Mouse (Mus musculus): Measurements from ENCODE around the gene Btbd2. TPM values are rescaled to one million over a fixed set of nuclear protein-coding genes. Genes with fewer than 3 reads are reported as not detected.
"Not testable (repeated sequence)": the region's sequence is repeated elsewhere in the genome, so short reads cannot be mapped to it uniquely, and the experiment has no call there.

The Btbd2 gene
- polyA plus RNA-seq, 1 experiment from 2014 or later, result 83.7 TPM

DNA sequence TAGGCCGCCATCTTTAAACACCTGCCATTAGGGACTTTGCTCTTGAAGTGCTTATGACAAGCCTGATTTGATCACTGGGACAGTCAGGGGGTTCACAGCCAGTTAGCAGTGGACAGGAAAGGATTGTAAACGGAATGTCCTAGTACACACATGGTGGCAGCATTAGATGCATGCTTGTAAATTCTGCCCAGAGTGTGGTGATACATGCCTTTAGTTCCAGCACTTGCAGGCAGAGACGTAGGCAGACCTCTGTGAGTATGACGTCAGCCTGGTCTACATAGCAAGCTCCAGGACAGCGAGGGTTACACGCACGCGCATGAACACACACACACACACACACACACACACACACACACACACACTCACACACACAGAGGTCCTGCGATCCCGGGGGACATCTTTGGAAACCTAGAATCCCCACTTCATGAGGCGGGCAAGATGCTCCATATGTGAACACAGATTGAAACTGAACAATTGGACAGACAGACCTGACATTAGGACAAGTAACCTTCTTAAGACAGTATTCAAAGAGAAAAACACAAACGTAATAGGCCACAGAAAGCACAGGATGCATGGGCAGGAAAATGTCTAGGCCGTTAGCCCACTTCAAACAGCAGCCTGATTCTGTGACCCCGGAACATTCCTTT is 1.4 kb upstream of the Btbd2 start:
- H3K27me3 ChIP-seq (ENCODE audit: control insufficient read depth, insufficient read depth, low read length), result no peaks in the 10 kb centered on the region
- 88% methylated on average over 14 of the region's 14 CpGs for WGBS
- H3K9ac ChIP-seq, result no peak overlapping the region
- no peaks in the 10 kb centered on the region for H3K9me3 ChIP-seq (ENCODE audit: control insufficient read depth, low read length)
- no peak for ATAC-seq (ENCODE audit: low FRiP score)
- no peak overlapping the region for H3K4me2 ChIP-seq (replicated peaks)
- H3K36me3 ChIP-seq (replicated peaks; ENCODE audit: control insufficient read depth, insufficient read depth), result no peaks in the 10 kb centered on the region
- no peak overlapping the region for H3K4me3 ChIP-seq (replicated peaks; ENCODE audit: low read length)
- DNase-seq (ENCODE audit: low spot score), result no peak
- peaks cover 25% of the 10 kb centered on the region for H3K4me1 ChIP-seq (replicated peaks; ENCODE audit: control insufficient read depth, insufficient read depth, low read length)
- no peak overlapping the region for H3K27ac ChIP-seq

DNA sequence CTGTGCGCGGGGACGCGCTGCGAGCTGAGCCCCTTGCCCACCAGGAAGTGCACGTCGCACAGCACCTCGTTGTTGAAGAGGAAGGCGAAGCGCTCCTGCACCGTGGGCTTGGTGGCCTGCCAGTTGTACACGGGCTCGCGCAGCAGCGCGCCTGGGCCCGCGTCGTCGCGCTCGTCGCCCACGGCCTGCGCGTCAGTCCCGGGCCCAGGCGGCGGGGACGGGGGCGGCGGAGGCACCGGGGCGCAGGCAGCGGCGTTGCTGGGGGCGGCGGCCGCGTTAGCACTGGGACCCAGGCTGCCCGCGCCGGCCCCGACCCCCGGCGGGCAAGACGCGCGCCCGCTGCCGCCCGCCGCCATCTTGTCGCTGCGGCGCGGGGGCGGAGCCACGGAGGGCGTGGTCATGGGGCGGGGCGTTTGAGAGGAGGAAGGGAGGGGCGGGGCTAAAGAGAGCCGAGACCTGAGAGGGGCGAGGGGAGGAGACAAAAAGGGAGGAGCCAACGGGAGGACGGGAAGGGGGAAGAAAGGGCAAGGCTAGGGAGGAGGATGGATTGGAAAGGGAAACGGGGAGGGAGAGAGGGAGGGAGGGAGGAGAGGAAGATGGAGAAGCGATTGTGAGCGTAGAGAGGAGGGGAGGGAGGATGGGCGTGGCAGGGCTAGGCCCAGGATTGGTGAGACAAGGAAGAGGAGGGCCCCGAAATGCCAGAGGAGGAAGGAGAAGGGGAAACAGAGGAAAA is 575 bp downstream of the Btbd2 start:
- Histone ChIP-seq H3K9me3 (ENCODE audit: control insufficient read depth, low read length) (no peaks in the 10 kb centered on the region), H3K9ac (peak overlapping the region; percentile 94), H3K27ac (peak overlapping the region; percentile 94), H3K4me2 (replicated peaks) (peak overlapping the region; percentile 72), H3K4me1 (replicated peaks; ENCODE audit: control insufficient read depth, insufficient read depth, low read length) (peaks cover 25% of the 10 kb centered on the region), H3K27me3 (ENCODE audit: control insufficient read depth, insufficient read depth, low read length) (no peaks in the 10 kb centered on the region), H3K36me3 (replicated peaks; ENCODE audit: control insufficient read depth, insufficient read depth) (no peaks in the 10 kb centered on the region; the same call in 1 of the 2 replicates), H3K4me3 (replicated peaks; ENCODE audit: low read length) (peak overlapping the region; percentile 83)
- DNase-seq (ENCODE audit: low spot score) (peak; percentile 98), ATAC-seq (ENCODE audit: low FRiP score) (peak; percentile 90)
- WGBS, result 1% methylated on average over 67 of the region's 72 CpGs

DNA sequence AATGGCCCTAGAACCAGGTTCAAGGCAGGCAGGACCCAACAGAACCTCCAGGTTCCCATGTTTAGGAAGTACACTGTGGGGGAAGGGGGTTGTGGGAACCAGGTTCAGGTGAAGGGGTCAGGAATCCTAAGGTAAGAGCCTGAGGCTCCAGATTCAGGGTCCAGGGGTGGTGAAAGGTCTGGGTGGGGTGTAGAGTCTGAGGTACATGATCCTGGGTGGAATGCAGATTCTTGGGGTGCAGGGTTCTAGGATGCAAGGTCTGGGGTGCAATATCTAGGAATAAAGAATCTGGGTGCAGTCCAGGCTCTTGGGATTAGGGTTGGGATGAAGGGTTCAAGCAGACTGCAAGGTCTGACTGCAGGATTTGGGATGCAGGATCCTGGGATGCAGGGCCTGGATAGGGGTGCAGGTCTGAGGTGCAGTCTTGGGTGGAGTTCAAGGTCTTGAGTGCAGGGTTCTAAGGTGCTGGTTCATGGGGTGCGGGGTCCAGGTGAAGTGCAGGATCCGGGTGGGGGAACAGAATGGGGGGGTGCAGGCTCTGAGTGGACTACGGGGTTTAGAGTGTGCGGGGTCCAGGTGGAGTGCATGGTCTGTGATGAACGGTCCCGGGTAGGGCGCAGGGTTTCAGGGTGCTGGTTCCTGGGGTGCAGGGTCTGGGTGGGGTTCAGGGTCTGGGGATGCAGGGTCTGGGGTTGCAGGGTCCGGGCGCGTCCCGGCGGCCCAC is 1.3 kb downstream of the Btbd2 start:
- DNase-seq (ENCODE audit: low spot score) (no peak), ATAC-seq (ENCODE audit: low FRiP score) (peak; percentile 49; the same call in 1 of the 2 replicates)
- H3K9me3 ChIP-seq (ENCODE audit: control insufficient read depth, low read length), result no peaks in the 10 kb centered on the region
- no peaks in the 10 kb centered on the region for H3K27me3 ChIP-seq (ENCODE audit: control insufficient read depth, insufficient read depth, low read length)
- no peaks in the 10 kb centered on the region; the same call in 1 of the 2 replicates for H3K36me3 ChIP-seq (replicated peaks; ENCODE audit: control insufficient read depth, insufficient read depth)
- H3K4me2 ChIP-seq (replicated peaks), result peak overlapping the region; percentile 72
- peak overlapping the region; percentile 94 for H3K9ac ChIP-seq
- peak overlapping the region; percentile 88 for H3K27ac ChIP-seq
- H3K4me3 ChIP-seq (replicated peaks; ENCODE audit: low read length), result peak overlapping the region; percentile 83
- H3K4me1 ChIP-seq (replicated peaks; ENCODE audit: control insufficient read depth, insufficient read depth, low read length), result peaks cover 25% of the 10 kb centered on the region
- 4% methylated on average over 12 of the region's 12 CpGs for WGBS

DNA sequence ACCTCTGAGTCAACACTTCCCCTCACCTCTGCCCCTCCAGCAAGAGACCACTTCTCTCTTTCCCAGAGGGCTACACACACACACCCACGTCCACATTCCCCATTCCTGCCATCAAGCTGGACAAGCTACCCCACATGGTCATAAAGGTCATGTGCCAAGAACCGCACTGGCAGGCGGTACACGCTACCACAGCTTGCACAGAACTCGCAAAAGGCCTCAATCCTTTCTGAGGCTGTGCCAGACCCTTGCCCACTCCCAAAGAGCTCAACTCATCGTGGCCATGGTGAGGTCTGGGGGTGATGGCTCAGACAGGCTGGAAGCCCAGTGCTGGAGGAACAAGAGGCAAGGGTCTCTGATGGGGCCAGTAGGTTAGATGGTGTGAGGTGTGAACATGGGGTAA is 2.0 kb downstream of the Btbd2 start:
- DNase-seq (ENCODE audit: low spot score) (no peak), ATAC-seq (ENCODE audit: low FRiP score) (no peak)
- Histone ChIP-seq H3K27ac (no peak overlapping the region), H3K4me3 (replicated peaks; ENCODE audit: low read length) (peak overlapping the region; percentile 83), H3K4me2 (replicated peaks) (peak overlapping the region; percentile 72), H3K9ac (peak overlapping the region; percentile 94; the same call in 1 of the 2 replicates), H3K36me3 (replicated peaks; ENCODE audit: control insufficient read depth, insufficient read depth) (no peaks in the 10 kb centered on the region; the same call in 1 of the 2 replicates), H3K27me3 (ENCODE audit: control insufficient read depth, insufficient read depth, low read length) (no peaks in the 10 kb centered on the region), H3K9me3 (ENCODE audit: control insufficient read depth, low read length) (no peaks in the 10 kb centered on the region), H3K4me1 (replicated peaks; ENCODE audit: control insufficient read depth, insufficient read depth, low read length) (peaks cover 25% of the 10 kb centered on the region)
- WGBS, result 82% methylated on average over 6 of the region's 6 CpGs

DNA sequence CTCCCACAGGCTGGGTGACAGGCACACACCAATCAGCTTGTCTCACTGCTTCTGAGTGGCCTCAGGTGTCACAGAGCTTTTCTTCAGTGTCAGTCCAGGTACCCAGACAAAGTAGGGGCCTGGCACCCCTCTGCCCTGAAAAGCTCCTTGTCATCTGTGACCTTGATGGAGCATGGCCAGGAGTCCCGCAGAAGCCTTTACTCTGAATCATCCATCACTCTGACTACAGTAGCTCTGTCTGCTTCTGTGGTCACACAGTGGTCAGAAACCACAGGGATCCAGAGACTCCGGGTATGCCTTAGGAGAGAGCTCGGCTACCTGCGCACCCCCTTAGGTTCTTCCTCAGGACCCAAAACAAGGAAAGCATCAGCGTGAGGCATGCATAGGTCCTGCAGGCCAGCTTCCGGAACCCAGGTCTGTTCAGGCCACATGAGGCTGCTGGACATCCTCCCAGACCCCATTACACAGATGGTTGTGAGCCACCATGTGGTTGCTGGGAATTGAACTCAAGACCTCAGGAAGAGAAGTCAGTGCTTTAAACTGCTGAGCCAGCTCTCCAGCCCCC is 3.6 kb downstream of the Btbd2 start:
- H3K4me2 ChIP-seq (replicated peaks), result no peak overlapping the region
- DNase-seq (ENCODE audit: low spot score), result no peak
- peaks cover 21% of the 10 kb centered on the region for H3K4me1 ChIP-seq (replicated peaks; ENCODE audit: control insufficient read depth, insufficient read depth, low read length)
- H3K27me3 ChIP-seq (ENCODE audit: control insufficient read depth, insufficient read depth, low read length), result no peaks in the 10 kb centered on the region
- no peak overlapping the region for H3K27ac ChIP-seq
- no peak overlapping the region for H3K9ac ChIP-seq
- WGBS, result 76% methylated on average over 6 of the region's 6 CpGs
- no peak for ATAC-seq (ENCODE audit: low FRiP score)
- no peak overlapping the region for H3K4me3 ChIP-seq (replicated peaks; ENCODE audit: low read length)
- no peaks in the 10 kb centered on the region for H3K9me3 ChIP-seq (ENCODE audit: control insufficient read depth, low read length)
- peaks cover 4% of the 10 kb centered on the region for H3K36me3 ChIP-seq (replicated peaks; ENCODE audit: control insufficient read depth, insufficient read depth)

DNA sequence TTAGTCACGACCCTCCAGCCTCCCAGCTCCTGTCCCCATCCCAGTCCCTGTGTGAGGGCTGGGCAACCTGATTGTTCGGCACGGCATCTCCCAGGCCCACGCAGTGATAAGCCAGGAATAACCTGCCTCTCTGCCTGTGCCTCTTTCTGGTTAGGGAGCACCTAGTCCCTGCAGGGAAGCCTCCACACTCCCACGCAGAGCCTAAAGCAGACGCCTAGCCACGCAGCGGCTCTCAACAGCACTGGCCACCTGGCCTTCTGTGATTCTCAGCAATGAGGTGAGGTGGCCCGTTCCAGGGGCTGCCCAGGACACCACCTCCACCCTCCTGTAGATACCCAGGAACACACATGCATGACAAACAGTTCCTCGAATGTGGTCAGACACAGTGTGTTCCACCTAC is 6.5 kb downstream of the Btbd2 start:
- Histone ChIP-seq H3K4me2 (replicated peaks) (no peak overlapping the region), H3K9me3 (ENCODE audit: control insufficient read depth, low read length) (no peaks in the 10 kb centered on the region), H3K27ac (no peak overlapping the region), H3K36me3 (replicated peaks; ENCODE audit: control insufficient read depth, insufficient read depth) (peaks cover 30% of the 10 kb centered on the region), H3K9ac (no peak overlapping the region), H3K4me3 (replicated peaks; ENCODE audit: low read length) (no peak overlapping the region), H3K4me1 (replicated peaks; ENCODE audit: control insufficient read depth, insufficient read depth, low read length) (peaks cover 9% of the 10 kb centered on the region), H3K27me3 (ENCODE audit: control insufficient read depth, insufficient read depth, low read length) (no peaks in the 10 kb centered on the region)
- ATAC-seq (ENCODE audit: low FRiP score) (no peak), DNase-seq (ENCODE audit: low spot score) (no peak)
- 92% methylated on average over 10 of the region's 10 CpGs for WGBS

DNA sequence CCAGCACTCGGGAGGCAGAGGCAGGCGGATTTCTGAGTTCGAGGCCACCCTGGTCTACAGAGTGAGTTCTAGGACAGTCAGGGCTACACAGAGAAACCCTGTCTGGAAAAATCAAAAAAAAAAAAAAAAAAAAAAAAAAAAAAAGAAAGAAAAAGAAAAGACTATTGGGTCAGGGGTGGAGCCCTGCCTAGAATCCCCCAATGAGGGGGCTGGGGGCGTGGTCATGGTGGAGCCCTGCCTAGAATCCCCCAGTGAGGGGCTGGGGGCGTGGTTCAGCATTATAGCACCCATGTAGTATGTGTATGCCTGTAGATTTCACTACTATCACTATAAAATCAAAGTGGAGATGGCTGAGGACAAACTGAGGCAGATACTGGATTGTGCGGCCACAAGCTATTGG is 7.0 kb downstream of the Btbd2 start:
- H3K4me2 ChIP-seq (replicated peaks); H3K4me3 ChIP-seq (replicated peaks; ENCODE audit: low read length); DNase-seq (ENCODE audit: low spot score); H3K9ac ChIP-seq; H3K27me3 ChIP-seq (ENCODE audit: control insufficient read depth, insufficient read depth, low read length); ATAC-seq (ENCODE audit: low FRiP score); H3K4me1 ChIP-seq (replicated peaks; ENCODE audit: control insufficient read depth, insufficient read depth, low read length); H3K27ac ChIP-seq; H3K9me3 ChIP-seq (ENCODE audit: control insufficient read depth, low read length): not testable (repeated sequence)
- H3K36me3 ChIP-seq (replicated peaks; ENCODE audit: control insufficient read depth, insufficient read depth), result peaks cover 35% of the 10 kb centered on the region
- WGBS, result 97% methylated on average over 6 of the region's 6 CpGs

DNA sequence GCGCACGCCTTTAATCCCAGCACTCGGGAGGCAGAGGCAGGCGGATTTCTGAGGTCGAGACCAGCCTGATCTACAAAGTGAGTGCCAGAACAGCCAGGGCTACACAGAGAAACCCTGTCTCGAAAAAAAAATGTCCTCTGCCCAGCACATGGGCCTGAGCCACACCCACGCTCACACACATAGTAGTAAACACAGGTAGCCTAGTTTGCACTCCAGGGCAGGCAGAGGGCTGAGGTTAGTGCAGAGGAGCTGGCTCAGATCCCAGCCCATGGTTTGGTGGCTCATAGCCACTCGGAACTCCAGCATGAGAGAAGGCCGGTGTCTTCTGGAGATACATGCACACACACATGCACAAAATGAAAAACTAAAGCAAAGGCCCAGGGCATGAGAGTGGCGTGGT is 9.9 kb downstream of the Btbd2 start:
- Histone ChIP-seq H3K9ac (no peak overlapping the region), H3K36me3 (replicated peaks; ENCODE audit: control insufficient read depth, insufficient read depth) (peaks cover 65% of the 10 kb centered on the region), H3K4me1 (replicated peaks; ENCODE audit: control insufficient read depth, insufficient read depth, low read length) (no peaks in the 10 kb centered on the region), H3K4me2 (replicated peaks) (no peak overlapping the region), H3K27ac (no peak overlapping the region), H3K27me3 (ENCODE audit: control insufficient read depth, insufficient read depth, low read length) (no peaks in the 10 kb centered on the region), H3K4me3 (replicated peaks; ENCODE audit: low read length) (no peak overlapping the region), H3K9me3 (ENCODE audit: control insufficient read depth, low read length) (no peaks in the 10 kb centered on the region)
- ATAC-seq (ENCODE audit: low FRiP score), result no peak
- no peak for DNase-seq (ENCODE audit: low spot score)
- WGBS, result 95% methylated on average over 10 of the region's 10 CpGs

DNA sequence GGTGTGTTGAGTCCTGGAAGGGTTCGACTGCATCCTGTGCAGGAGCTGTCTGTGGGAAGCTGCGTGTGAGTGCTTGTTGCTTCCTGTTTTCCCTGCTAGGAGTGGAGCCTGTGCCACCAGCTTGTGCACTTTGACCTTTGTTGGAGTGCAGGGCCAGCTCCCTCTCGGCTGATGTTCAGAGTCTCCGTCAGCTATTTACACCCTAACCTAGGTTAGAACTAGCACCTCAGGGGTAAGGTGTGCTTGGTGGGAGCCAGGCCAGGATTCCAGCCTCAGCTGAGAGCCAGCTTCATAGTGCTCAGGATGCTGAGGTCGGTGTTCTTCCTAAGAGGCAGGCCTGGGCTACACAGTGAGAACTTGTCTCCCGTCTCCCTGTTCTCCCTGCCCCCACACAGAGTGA is 21.5 kb downstream of the Btbd2 start:
- no peak for ATAC-seq (ENCODE audit: low FRiP score)
- H3K36me3 ChIP-seq (replicated peaks; ENCODE audit: control insufficient read depth, insufficient read depth), result peaks cover 64% of the 10 kb centered on the region
- DNase-seq (ENCODE audit: low spot score), result no peak
- H3K4me3 ChIP-seq (replicated peaks; ENCODE audit: low read length), result no peak overlapping the region
- H3K9me3 ChIP-seq (ENCODE audit: control insufficient read depth, low read length), result no peaks in the 10 kb centered on the region
- H3K27me3 ChIP-seq (ENCODE audit: control insufficient read depth, insufficient read depth, low read length), result no peaks in the 10 kb centered on the region
- H3K4me1 ChIP-seq (replicated peaks; ENCODE audit: control insufficient read depth, insufficient read depth, low read length), result no peaks in the 10 kb centered on the region
- WGBS, result 90% methylated on average over 6 of the region's 6 CpGs
- H3K27ac ChIP-seq, result no peak overlapping the region
- H3K4me2 ChIP-seq (replicated peaks), result no peak overlapping the region
- H3K9ac ChIP-seq, result no peak overlapping the region
